Mouse (Mus musculus) hindbrain, postnatal 0 days (tissue): Measurements from ENCODE around the gene Jmjd6. TPM values are rescaled to one million over a fixed set of nuclear protein-coding genes. Genes with fewer than 3 reads are reported as not detected.

ENCODE experiments used
- ATAC-seq: fragments of 200-750 bp; cut with Nextera tagmentation; 2 replicates; pipeline ENCODE4 v1.8.0; 2017; ENCODE audit warnings: mild to moderate bottlenecking, moderate TSS enrichment, moderate library complexity
- DNase-seq: peaks from one replicate; pipeline ENCODE4 v3.0.0-alpha.2; 2015; ENCODE audit warnings: low spot score
- H3K27ac ChIP-seq: fragments of 300-500 bp; sonication (generic); 2 replicates; pipeline ENCODE4 v1.5.1; 2014; ENCODE audit warnings: mild to moderate bottlenecking
- H3K27me3 ChIP-seq: fragments of 300-500 bp; sonication (generic); 2 replicates; pipeline ENCODE4 v1.6.1; 2014; ENCODE audit warnings: low read length, mixed read lengths; ENCODE audit not compliant: insufficient read depth
- H3K36me3 ChIP-seq: fragments of 300-500 bp; sonication (generic); 2 replicates; pipeline ENCODE4 v1.6.1; 2014; ENCODE audit warnings: low read length, mixed read lengths; ENCODE audit not compliant: insufficient read depth
- H3K4me1 ChIP-seq: fragments of 300-500 bp; sonication (generic); 2 replicates; pipeline ENCODE4 v1.6.1; 2014; ENCODE audit warnings: antibody characterized with exemption, low read length, mixed read lengths; ENCODE audit not compliant: insufficient read depth
- H3K4me2 ChIP-seq: fragments of 300-500 bp; sonication (generic); 2 replicates; pipeline ENCODE4 v1.6.1; 2014; ENCODE audit warnings: low read depth, mild to moderate bottlenecking, low read length, moderate library complexity, mixed read lengths
- H3K4me3 ChIP-seq: fragments of 300-500 bp; sonication (generic); 2 replicates; pipeline ENCODE4 v1.5.1; 2014; ENCODE audit warnings: low read length
- H3K9ac ChIP-seq: fragments of 300-500 bp; sonication (generic); replicated peaks from 2 replicates; pipeline ENCODE4 v1.6.1; 2014; ENCODE audit warnings: mild to moderate bottlenecking, low read length, moderate library complexity, mixed read lengths
- H3K9me3 ChIP-seq: fragments of 300-500 bp; sonication (generic); 2 replicates; pipeline ENCODE4 v1.6.1; 2016; ENCODE audit warnings: low read length, mixed read lengths
- CTCF ChIP-seq: IDR thresholded peaks from 2 replicates; pipeline ENCODE4 v1.5.1; 2016; ENCODE audit warnings: antibody characterized with exemption, control low read depth, low read depth
- WGBS: fragments of 180-500 bp; shearing (Covaris S2); extraction: QIAGEN DNeasy Blood & Tissue Kit; methylation state at CpG from one replicate; pipeline ENCODE4 v1.1.7; 2014; 5-methylcytosine and 5-hydroxymethylcytosine counted together
- polyA plus RNA-seq: library from polyadenylated mRNA; unstranded; fragments of >200 nt; fragmentation: Nextera tagmentation; extraction: Ambion mirVana; gene quantifications from 2 replicates; pipeline ENCODE4 v1.2.1, GENCODE M21; 2015
- total RNA-seq: library from RNA; depleted of rRNA; stranded (reverse); fragments of >200 nt; gene quantifications from 2 replicates; pipeline ENCODE4 v1.2.3, GENCODE M21; 2014

Gene Jmjd6
- total and polyA plus RNA-seq, 2 experiments from 2014 or later = 37.5 to 48.6 TPM

DNA sequence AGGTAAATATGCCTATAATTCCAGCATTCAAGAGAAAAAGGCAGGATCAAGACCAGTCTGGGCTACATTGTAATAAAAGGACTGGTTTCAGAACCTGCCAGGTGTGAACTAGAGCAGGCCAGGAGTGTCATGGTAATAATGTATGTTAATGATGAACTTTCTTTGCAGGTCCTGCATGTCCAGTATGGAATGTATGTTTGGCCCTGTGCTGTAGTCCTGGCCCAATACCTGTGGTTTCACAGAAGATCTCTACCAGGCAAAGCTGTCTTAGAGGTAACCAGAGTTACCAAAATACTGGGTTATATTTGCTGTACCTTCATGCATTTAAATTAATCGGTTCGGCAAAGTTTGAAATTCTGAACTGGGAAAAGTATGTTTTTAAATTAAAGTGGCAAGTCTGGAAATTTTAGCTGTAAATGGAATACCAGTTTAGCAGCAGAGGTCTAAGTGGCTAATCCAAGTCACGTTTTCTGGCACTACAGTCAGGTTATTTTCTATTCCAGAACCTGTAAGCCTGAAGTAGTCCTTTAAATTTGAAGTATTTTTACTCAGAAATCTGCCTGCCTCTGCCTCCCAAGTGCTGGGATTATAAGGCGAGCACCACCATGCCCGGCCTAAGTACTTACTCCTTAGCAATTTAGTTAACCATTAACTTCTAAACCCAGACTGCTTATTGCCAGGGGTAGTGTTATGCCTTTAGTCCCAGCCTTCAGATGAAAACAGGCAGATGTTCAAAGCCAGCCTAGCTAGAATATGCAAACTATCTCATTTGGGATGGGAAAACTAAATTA, 5.0 kb upstream of the Jmjd6 start:
- ATAC-seq (no peak), DNase-seq (no peak)
- Histone ChIP-seq H3K9me3 (no peaks in the 10 kb centered on the region), H3K9ac (no peak overlapping the region), H3K4me1 (no peaks in the 10 kb centered on the region; the same call in 1 of the 2 replicates), H3K27me3 (no peaks in the 10 kb centered on the region), H3K4me3 (no peak overlapping the region), H3K4me2 (no peak overlapping the region), H3K36me3 (no peaks in the 10 kb centered on the region), H3K27ac (no peak overlapping the region)
- no peak for TF ChIP-seq CTCF
- 83% methylated on average over 5 of the region's 5 CpGs for WGBS

DNA sequence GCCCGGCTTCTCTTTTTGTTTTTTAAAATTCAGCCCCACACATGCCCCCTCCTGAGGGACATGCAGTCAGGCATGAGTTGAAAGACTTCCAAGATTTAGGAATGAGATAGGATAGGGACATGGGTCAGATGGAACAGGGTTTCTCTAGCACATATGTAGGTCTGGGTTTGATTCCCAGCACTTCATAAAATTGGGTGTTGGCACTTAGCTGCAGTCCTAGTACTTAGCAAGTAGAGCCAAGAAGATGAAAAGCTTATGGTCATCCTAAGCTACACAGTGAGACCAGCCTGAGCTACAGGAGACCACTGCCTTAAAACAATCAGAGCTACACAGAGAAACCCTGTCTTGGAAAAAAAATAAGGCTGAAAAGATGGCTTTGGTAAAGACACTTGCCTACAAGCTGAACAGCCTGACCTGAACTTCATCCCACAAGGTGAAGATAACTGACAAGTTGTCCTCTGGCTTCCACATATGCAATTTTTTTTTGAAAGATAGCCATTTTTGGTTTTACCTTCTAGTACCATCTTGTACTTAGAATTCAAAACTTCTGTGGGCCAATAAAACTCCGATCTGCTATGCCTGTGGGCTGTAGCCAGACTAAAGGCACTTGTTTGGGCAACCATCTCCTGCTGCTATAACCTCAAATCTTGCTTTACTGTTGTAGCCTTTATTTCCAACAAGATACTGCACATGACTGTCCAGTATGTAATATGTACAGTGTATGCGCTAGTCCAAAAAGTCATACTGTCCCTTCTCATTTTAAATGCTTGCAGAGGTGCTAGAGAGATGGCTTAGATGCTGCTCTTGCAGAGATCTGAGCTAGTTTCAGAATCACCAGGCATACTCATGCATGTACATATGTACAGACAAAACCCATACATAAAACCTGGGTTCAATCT, 4.2 kb upstream of the Jmjd6 start:
- H3K9me3 ChIP-seq = no peaks in the 10 kb centered on the region
- ATAC-seq (no peak), DNase-seq (no peak)
- H3K36me3 ChIP-seq = no peaks in the 10 kb centered on the region
- H3K9ac ChIP-seq = no peak overlapping the region
- no peak overlapping the region for H3K4me3 ChIP-seq
- H3K27ac ChIP-seq = no peak overlapping the region
- no peaks in the 10 kb centered on the region for H3K27me3 ChIP-seq
- TF ChIP-seq CTCF = no peak
- H3K4me2 ChIP-seq = no peak overlapping the region
- 89% methylated on average over 3 of the region's 3 CpGs for WGBS
- no peaks in the 10 kb centered on the region; the same call in 1 of the 2 replicates for H3K4me1 ChIP-seq

DNA sequence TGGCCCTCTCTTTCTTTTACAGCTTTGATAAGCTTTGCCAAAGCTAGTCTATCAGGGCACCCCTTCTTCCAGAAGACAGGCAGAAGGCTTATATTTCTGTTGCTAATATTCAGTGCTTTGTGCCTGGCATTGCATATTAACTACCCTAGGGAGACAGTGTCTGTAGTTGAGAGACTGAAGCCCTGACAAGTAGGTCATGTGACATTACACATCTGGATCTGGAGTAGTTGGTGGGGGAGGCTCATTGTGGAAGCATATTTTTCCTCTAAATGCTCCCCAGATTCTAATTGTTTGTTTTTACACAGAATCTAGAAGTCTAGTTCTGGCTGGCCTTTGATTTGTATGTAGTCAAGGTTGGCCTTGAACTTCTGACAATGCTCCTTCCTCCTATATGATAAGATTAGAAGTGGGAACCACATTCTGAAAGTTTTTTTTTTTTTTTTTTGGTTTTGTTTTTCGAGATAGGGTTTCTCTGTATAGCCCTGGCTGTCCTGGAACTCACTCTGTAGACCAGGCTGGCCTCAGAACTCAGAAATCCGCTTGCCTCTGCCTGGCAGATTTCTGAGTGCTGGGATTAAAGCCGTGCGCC, 3.4 kb upstream of the Jmjd6 start:
- Histone ChIP-seq H3K4me1 (peaks cover 1% of the 10 kb centered on the region), H3K36me3 (no peaks in the 10 kb centered on the region), H3K9ac (no peak overlapping the region), H3K4me2 (no peak overlapping the region), H3K27ac (no peak overlapping the region), H3K4me3 (no peak overlapping the region), H3K9me3 (no peaks in the 10 kb centered on the region), H3K27me3 (no peaks in the 10 kb centered on the region)
- WGBS = 73% methylated on average over 4 of the region's 4 CpGs
- TF ChIP-seq CTCF = no peak
- ATAC-seq (no peak), DNase-seq (no peak)

DNA sequence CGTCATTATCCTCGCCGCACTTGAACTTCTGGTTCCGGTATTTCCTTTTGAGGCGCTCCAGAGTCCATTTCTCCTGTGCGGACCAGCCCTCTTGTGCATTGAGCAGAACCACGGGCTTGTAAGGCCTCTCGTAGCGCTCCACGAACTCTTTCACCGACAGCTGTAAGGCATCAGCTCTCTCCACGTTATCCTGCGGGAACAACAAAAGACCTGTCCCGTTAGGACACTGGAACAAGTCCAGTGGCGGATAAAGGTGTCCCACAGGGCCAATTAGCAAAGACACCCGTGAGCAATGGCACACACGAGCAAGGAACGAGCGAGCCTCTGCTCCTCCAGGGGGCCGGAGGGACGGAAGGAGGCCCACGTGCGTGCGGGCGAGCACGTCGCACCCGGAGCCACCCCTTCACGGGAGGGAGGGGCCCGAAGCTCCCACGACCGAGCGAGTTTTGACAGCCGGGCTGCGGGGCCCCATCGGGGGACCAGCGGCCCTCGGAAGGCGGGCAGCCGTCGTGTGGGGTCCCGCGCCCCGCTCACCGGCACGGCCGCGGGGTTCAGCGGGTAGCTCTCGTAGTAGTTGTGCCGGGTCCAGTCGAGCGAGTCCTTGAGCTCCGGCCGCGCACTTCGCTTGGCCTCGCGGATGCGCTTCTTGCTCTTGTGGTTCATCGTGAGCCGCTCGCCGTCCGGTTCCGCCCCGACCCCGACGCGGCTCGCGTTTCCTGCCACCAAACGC, 553 bp downstream of the Jmjd6 start:
- H3K9ac ChIP-seq = peak overlapping the region; percentile 77
- peak; percentile 48 for ATAC-seq
- peak overlapping the region; percentile 95 for H3K27ac ChIP-seq
- WGBS = under 1% methylated on average over 73 of the region's 73 CpGs
- peak; percentile 79 for DNase-seq
- H3K4me2 ChIP-seq = peak overlapping the region; percentile 65
- H3K4me3 ChIP-seq = peak overlapping the region; percentile 88
- H3K4me1 ChIP-seq = peaks cover 8% of the 10 kb centered on the region
- H3K9me3 ChIP-seq = no peaks in the 10 kb centered on the region
- H3K27me3 ChIP-seq = no peaks in the 10 kb centered on the region
- H3K36me3 ChIP-seq = peaks cover 27% of the 10 kb centered on the region
- TF ChIP-seq CTCF = peak; percentile 38; the same call in 1 of the 2 replicates

DNA sequence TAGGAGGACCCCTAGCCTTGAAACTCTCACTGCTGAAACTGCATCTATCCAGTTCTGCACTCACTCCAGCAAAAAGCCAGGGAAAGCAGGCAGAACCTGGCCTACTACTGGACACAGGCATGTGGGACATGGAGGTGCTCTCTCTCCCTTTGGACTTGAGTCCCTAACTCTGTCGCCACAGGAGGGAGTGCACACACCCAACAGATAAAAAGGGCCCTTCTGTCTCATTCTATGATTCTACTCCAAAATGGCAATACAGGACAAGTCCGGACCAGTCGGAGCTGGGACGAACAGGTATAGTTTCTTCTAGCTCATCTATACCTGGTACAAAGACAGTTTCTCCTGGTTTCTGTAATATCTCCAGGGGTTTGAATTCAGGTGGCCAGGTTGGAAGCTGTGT, 2.5 kb downstream of the Jmjd6 start:
- Histone ChIP-seq H3K9me3 (no peaks in the 10 kb centered on the region), H3K4me3 (no peak overlapping the region), H3K4me2 (peak overlapping the region; percentile 65), H3K27me3 (no peaks in the 10 kb centered on the region), H3K36me3 (peaks cover 44% of the 10 kb centered on the region), H3K4me1 (peaks cover 8% of the 10 kb centered on the region), H3K27ac (no peak overlapping the region), H3K9ac (no peak overlapping the region; the same call in 1 of the 2 replicates)
- no peak for ATAC-seq
- WGBS = 85% methylated on average over 4 of the region's 4 CpGs
- DNase-seq = no peak
- TF ChIP-seq CTCF = no peak

DNA sequence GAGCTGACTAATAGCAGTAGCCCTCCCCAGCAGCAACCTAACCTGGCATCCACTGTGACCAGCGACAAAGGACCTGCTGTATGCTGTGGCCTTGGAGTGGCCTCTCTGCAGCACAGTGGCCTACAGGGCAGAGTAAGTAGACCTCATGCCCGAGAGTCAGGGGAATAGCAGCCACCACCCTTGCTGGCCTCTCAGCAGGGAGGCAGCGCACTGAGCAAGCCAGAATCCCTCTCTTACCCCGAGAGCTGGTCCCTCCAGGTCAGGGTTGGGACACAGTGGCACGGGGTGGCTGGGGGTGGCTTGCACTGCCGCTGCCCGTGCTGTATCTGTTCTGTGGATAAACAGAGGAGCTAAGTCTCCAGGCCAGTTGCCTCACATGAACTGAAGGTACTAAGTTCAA, 3.6 kb downstream of the Jmjd6 start:
- Histone ChIP-seq H3K36me3 (peaks cover 55% of the 10 kb centered on the region), H3K27me3 (no peaks in the 10 kb centered on the region), H3K27ac (no peak overlapping the region), H3K4me1 (peaks cover 8% of the 10 kb centered on the region), H3K9me3 (no peaks in the 10 kb centered on the region), H3K4me2 (no peak overlapping the region), H3K9ac (no peak overlapping the region), H3K4me3 (no peak overlapping the region)
- TF ChIP-seq CTCF = no peak
- WGBS = 68% methylated on average over 7 of the region's 7 CpGs
- ATAC-seq = no peak
- no peak for DNase-seq
